ENCODE assay signal across 8 mouse cellular contexts in the genomic region with DNA sequence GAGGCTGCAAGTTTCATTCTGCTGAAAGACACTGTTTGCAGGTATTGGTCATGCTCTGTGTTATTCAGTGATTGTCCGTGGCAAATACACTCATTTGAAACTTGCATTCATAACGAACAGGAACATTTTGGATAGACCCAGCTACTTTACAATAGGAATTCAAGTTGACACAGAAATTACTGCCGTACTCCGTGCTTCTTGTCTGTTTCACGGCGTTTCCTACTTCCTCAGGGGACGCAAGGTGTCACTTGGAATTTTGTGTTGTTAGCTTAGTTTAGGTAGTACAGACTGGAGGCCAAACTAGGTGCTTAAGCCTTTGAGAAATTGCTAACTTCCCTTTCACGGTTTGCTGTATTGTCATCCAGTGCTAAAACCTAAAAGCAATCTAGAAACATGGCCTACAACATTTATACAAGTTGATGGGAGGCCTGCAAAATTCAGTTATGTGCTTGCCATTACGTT. TPM values are rescaled to one million over a fixed set of nuclear protein-coding genes. Genes with fewer than 3 reads are reported as not detected.
DNase-seq lines count a peak whose midpoint lies in the region; ATAC-seq lines count a peak whose summit lies in the region.
"Had no signal": no experiment of that assay in that cellular context is flagged by ENCODE, and none has a peak within 500 bp of the region (broad histone marks: within the 10 kb centered on the region; RNA-seq: fewer than 3 reads in every experiment).

No protein-coding gene starts in this region.

- peak overlapping the region; percentile 93 for H3K4me3 ChIP-seq in lung, embryonic 16.5 days (ENCODE audit: low read length)
- H3K4me3 ChIP-seq in embryonic facial prominence, embryonic 13.5 days: peak overlapping the region; percentile 93
- H3K4me3 ChIP-seq in intestine, embryonic 15.5 days (replicated peaks): peak overlapping the region; percentile 96
- peak overlapping the region; percentile 88 for H3K4me3 ChIP-seq in neural tube, embryonic 14.5 days (ENCODE audit: low read depth, low read length)

- H3K4me1 ChIP-seq in lung, embryonic 16.5 days (replicated peaks; ENCODE audit: control insufficient read depth, insufficient read depth, low read length): peaks cover 7% of the 10 kb centered on the region
- H3K4me1 ChIP-seq in embryonic facial prominence, embryonic 13.5 days: peaks cover 20% of the 10 kb centered on the region
- H3K4me1 ChIP-seq in intestine, embryonic 15.5 days (replicated peaks): peaks cover 7% of the 10 kb centered on the region; the same call in 1 of the 2 replicates
- no peaks in the 10 kb centered on the region; the same call in 1 of the 2 replicates for H3K4me1 ChIP-seq in neural tube, embryonic 14.5 days (ENCODE audit: control insufficient read depth, insufficient read depth, low read length)

- no peak for DNase-seq in lung, adult 18-20 months
- DNase-seq in cerebellum, adult 11 months: no peak
- no peak for DNase-seq in adrenal gland, postnatal 4 days (ENCODE audit: low spot score in 2 of 2)

- WGBS in lung, embryonic 16.5 days: 44% methylated on average over 9 of the region's 9 CpGs
- WGBS in embryonic facial prominence, embryonic 13.5 days: 61% methylated on average over 9 of the region's 9 CpGs
- WGBS in intestine, embryonic 15.5 days: 54% methylated on average over 9 of the region's 9 CpGs
- 65% methylated on average over 9 of the region's 9 CpGs for WGBS in neural tube, embryonic 14.5 days

- no peaks in the 10 kb centered on the region for H3K36me3 ChIP-seq in lung, embryonic 16.5 days (ENCODE audit: control insufficient read depth, insufficient read depth, low read length)
- H3K36me3 ChIP-seq in embryonic facial prominence, embryonic 13.5 days: no peaks in the 10 kb centered on the region
- no peaks in the 10 kb centered on the region for H3K36me3 ChIP-seq in intestine, embryonic 15.5 days
- no peaks in the 10 kb centered on the region for H3K36me3 ChIP-seq in neural tube, embryonic 14.5 days (ENCODE audit: control insufficient read depth, insufficient read depth, low read length)

- H3K27me3 ChIP-seq in lung, embryonic 16.5 days (ENCODE audit: control insufficient read depth, insufficient read depth, low read depth, low read length): no peaks in the 10 kb centered on the region
- H3K27me3 ChIP-seq in embryonic facial prominence, embryonic 13.5 days: no peaks in the 10 kb centered on the region
- no peaks in the 10 kb centered on the region for H3K27me3 ChIP-seq in intestine, embryonic 15.5 days (replicated peaks)
- no peaks in the 10 kb centered on the region for H3K27me3 ChIP-seq in neural tube, embryonic 14.5 days (ENCODE audit: control insufficient read depth, insufficient read depth, low read length)

- no peak for ATAC-seq in lung, embryonic 16.5 days (ENCODE audit: low read depth)
- ATAC-seq in embryonic facial prominence, embryonic 13.5 days (ENCODE audit: insufficient number of reproducible peaks, insufficient read depth, low FRiP score, low TSS enrichment, low read depth): no peak
- ATAC-seq in intestine, embryonic 15.5 days: no peak
- ATAC-seq in neural tube, embryonic 14.5 days (ENCODE audit: low read depth): no peak

- H3K4me2 ChIP-seq in lung, embryonic 16.5 days (ENCODE audit: low read depth, low read length): peak overlapping the region; percentile 92
- H3K4me2 ChIP-seq in embryonic facial prominence, embryonic 13.5 days: peak overlapping the region; percentile 69
- peak overlapping the region; percentile 85 for H3K4me2 ChIP-seq in intestine, embryonic 15.5 days (replicated peaks)
- peak overlapping the region; percentile 83 for H3K4me2 ChIP-seq in neural tube, embryonic 14.5 days (ENCODE audit: low read depth, low read length)

- H3K27ac ChIP-seq in lung, embryonic 16.5 days (ENCODE audit: low read length): no peak overlapping the region
- H3K27ac ChIP-seq in embryonic facial prominence, embryonic 13.5 days: no peak overlapping the region
- H3K27ac ChIP-seq in intestine, embryonic 15.5 days: no peak overlapping the region
- H3K27ac ChIP-seq in neural tube, embryonic 14.5 days (ENCODE audit: low read depth, low read length): no peak overlapping the region

- no peaks in the 10 kb centered on the region for H3K9me3 ChIP-seq in lung, embryonic 16.5 days (ENCODE audit: control insufficient read depth, low read length)
- H3K9me3 ChIP-seq in embryonic facial prominence, embryonic 13.5 days: no peaks in the 10 kb centered on the region
- no peaks in the 10 kb centered on the region for H3K9me3 ChIP-seq in intestine, embryonic 15.5 days
- no peaks in the 10 kb centered on the region for H3K9me3 ChIP-seq in neural tube, embryonic 14.5 days (ENCODE audit: control insufficient read depth, low read length)

- H3K9ac ChIP-seq in lung, embryonic 16.5 days (ENCODE audit: low read length): peak overlapping the region; percentile 93
- H3K9ac ChIP-seq in embryonic facial prominence, embryonic 13.5 days: peak overlapping the region; percentile 90
- peak overlapping the region; percentile 88 for H3K9ac ChIP-seq in intestine, embryonic 15.5 days
- peak overlapping the region; percentile 90; the same call in 1 of the 2 replicates for H3K9ac ChIP-seq in neural tube, embryonic 14.5 days (replicated peaks; ENCODE audit: low read depth, low read length)

RNA-seq across cellular contexts. Expression of a gene that starts 1.2 kb away (rescaled TPM):
- not detected in 2 replicates for polyA plus RNA-seq in lung, embryonic 16.5 days (2015; fragmentation: Nextera tagmentation; extraction: Ambion mirVana)
- not detected in 2 replicates for polyA plus RNA-seq in embryonic facial prominence, embryonic 13.5 days (2015; fragmentation: Nextera tagmentation; extraction: Ambion mirVana)
- polyA plus RNA-seq in intestine, embryonic 15.5 days (2015; fragmentation: Nextera tagmentation; extraction: Ambion mirVana): not detected in 2 replicates
- not detected in 2 replicates for polyA plus RNA-seq in neural tube, embryonic 14.5 days (2014; fragmentation: Nextera tagmentation; extraction: Ambion mirVana)
- total RNA-seq in adrenal gland, postnatal 4 days (2021): not detected
- total RNA-seq: common myeloid progenitor, adult 5-6 weeks had no signal

RNA-seq across cellular contexts. Expression of a gene that starts 1.5 kb away (rescaled TPM):
- polyA plus RNA-seq in lung, embryonic 16.5 days (2015; fragmentation: Nextera tagmentation; extraction: Ambion mirVana): 37.6 and 39.7 TPM in 2 replicates
- polyA plus RNA-seq in embryonic facial prominence, embryonic 13.5 days (2015; fragmentation: Nextera tagmentation; extraction: Ambion mirVana): 32.7 and 34.0 TPM in 2 replicates
- 38.3 and 39.6 TPM in 2 replicates for polyA plus RNA-seq in intestine, embryonic 15.5 days (2015; fragmentation: Nextera tagmentation; extraction: Ambion mirVana)
- 30.2 and 32.4 TPM in 2 replicates for polyA plus RNA-seq in neural tube, embryonic 14.5 days (2014; fragmentation: Nextera tagmentation; extraction: Ambion mirVana)
- 10 to 100 TPM; 47.7 to 49.3 TPM for total RNA-seq in adrenal gland, postnatal 4 days (2021)
